Mouse (Mus musculus) CH12.LX (cell line): ENCODE data around the gene Rnf115. TPM values are rescaled to one million over a fixed set of nuclear protein-coding genes. Genes with fewer than 3 reads are reported as not detected.

ENCODE experiments used
- DNase-seq: peaks from one replicate; pipeline ENCODE4 v3.0.0-alpha.2; 2013; ENCODE audit errors: extremely low read depth
- H3K27ac ChIP-seq: 2 replicates; pipeline ENCODE4 v1.5.1; 2012; ENCODE audit warnings: low read depth, mild to moderate bottlenecking, control low read depth, moderate library complexity; ENCODE audit not compliant: insufficient read depth
- H3K27me3 ChIP-seq: replicated peaks from 2 replicates; pipeline ENCODE3; 2012; ENCODE audit warnings: inconsistent platforms
- H3K36me3 ChIP-seq, 2 experiments: replicated peaks in 1 of 2; 2 replicates each; pipeline versions ENCODE3 to v1.6.1; 2012; ENCODE audit warnings: inconsistent platforms in 1 of 2, low read length in 1 of 2, mild to moderate bottlenecking in 1 of 2, mixed read lengths in 1 of 2, moderate library complexity in 1 of 2; ENCODE audit not compliant: control insufficient read depth in 1 of 2, insufficient read depth in 1 of 2
- H3K4me1 ChIP-seq, 2 experiments: 2 replicates each; pipeline ENCODE4 v1.6.1; 2012; ENCODE audit warnings: inconsistent platforms in 1 of 2, moderate library complexity in 1 of 2; ENCODE audit not compliant: insufficient read depth in 2 of 2, control insufficient read depth in 1 of 2
- H3K4me2 ChIP-seq: 2 replicates; pipeline ENCODE4 v1.6.1; 2012; ENCODE audit warnings: low read depth, mild to moderate bottlenecking, control low read depth; ENCODE audit not compliant: poor library complexity, insufficient read depth, severe bottlenecking
- H3K4me3 ChIP-seq, 3 experiments: fragments of 150-350 bp in 1 of 3; sonication (generic) in 1 of 3; replicated peaks in 1 of 3; 2 replicates each; pipeline versions ENCODE3 to v1.5.1; 2011 to 2012; ENCODE audit warnings: low read depth in 2 of 3, low read length in 2 of 3, mild to moderate bottlenecking in 2 of 3, moderate library complexity in 2 of 3, control low read depth in 1 of 3, improper control_type of control experiment in 1 of 3, inconsistent platforms in 1 of 3, mixed read lengths in 1 of 3; ENCODE audit not compliant: poor library complexity in 1 of 3
- H3K79me2 ChIP-seq: replicated peaks from 2 replicates; pipeline ENCODE4 v1.6.1; 2012; ENCODE audit warnings: mild to moderate bottlenecking, moderate library complexity; ENCODE audit not compliant: control insufficient read depth, poor library complexity, insufficient read depth, severe bottlenecking; ENCODE audit errors: extremely low read depth
- H3K9ac ChIP-seq: 2 replicates; pipeline ENCODE4 v1.6.1; 2012; ENCODE audit warnings: low read depth, mild to moderate bottlenecking, control low read depth, moderate library complexity; ENCODE audit not compliant: insufficient read depth
- H3K9me3 ChIP-seq: replicated peaks from 2 replicates; pipeline ENCODE3; 2012; ENCODE audit warnings: low read length, inconsistent platforms, mixed read lengths
- ELF1 ChIP-seq: IDR thresholded peaks from 2 replicates; pipeline ENCODE4 v1.6.1; 2014; ENCODE audit warnings: low read depth, mild to moderate bottlenecking, inconsistent platforms, low read length, improper control_type of control experiment
- GABPA ChIP-seq: IDR thresholded peaks from 2 replicates; pipeline ENCODE4 v1.6.1; 2012; ENCODE audit warnings: low read depth, low read length, improper control_type of control experiment, inconsistent platforms; ENCODE audit not compliant: insufficient replicate concordance
- HCFC1 ChIP-seq: IDR thresholded peaks from 2 replicates; pipeline ENCODE4 v1.6.1; 2012; ENCODE audit warnings: low read depth, mild to moderate bottlenecking, inconsistent platforms, low read length, improper control_type of control experiment
- MAFK ChIP-seq: IDR thresholded peaks from 2 replicates; pipeline ENCODE4 v1.6.1; 2011; ENCODE audit warnings: low read length, improper control_type of control experiment; ENCODE audit not compliant: insufficient replicate concordance
- MAZ ChIP-seq: IDR thresholded peaks from 2 replicates; pipeline ENCODE4 v1.6.1; 2012; ENCODE audit warnings: low read depth, mild to moderate bottlenecking, inconsistent platforms, low read length, improper control_type of control experiment, moderate library complexity
- MEF2A ChIP-seq: IDR thresholded peaks from 2 replicates; pipeline ENCODE4 v1.6.1; 2014; ENCODE audit warnings: low read depth, mild to moderate bottlenecking, inconsistent platforms, low read length, improper control_type of control experiment, borderline replicate concordance
- NELFE ChIP-seq: IDR thresholded peaks from 2 replicates; pipeline ENCODE4 v1.6.1; 2011; ENCODE audit warnings: low read depth, low read length, improper control_type of control experiment
- NRF1 ChIP-seq: IDR thresholded peaks from 2 replicates; pipeline ENCODE4 v1.6.1; 2014; ENCODE audit warnings: low read depth, mild to moderate bottlenecking, inconsistent platforms, low read length, improper control_type of control experiment, moderate library complexity
- POLR2A ChIP-seq: IDR thresholded peaks from 2 replicates; pipeline ENCODE4 v1.6.1; 2011; ENCODE audit warnings: low read depth, mild to moderate bottlenecking, improper control_type of control experiment, low read length
- POLR2AphosphoS2 ChIP-seq: IDR thresholded peaks from 2 replicates; pipeline ENCODE4 v1.6.1; 2011; ENCODE audit warnings: low read depth, low read length, improper control_type of control experiment
- RAD21 ChIP-seq: IDR thresholded peaks from 2 replicates; pipeline ENCODE4 v1.6.1; 2011; ENCODE audit warnings: low read depth, mild to moderate bottlenecking, low read length, improper control_type of control experiment, moderate library complexity
- SMC3 ChIP-seq: IDR thresholded peaks from 2 replicates; pipeline ENCODE4 v1.6.1; 2011; ENCODE audit warnings: low read depth, low read length, improper control_type of control experiment
- TBP ChIP-seq: conservative IDR thresholded peaks from 2 replicates; pipeline ENCODE4 v1.6.1; 2011; ENCODE audit warnings: low read depth, low read length, improper control_type of control experiment
- ZNF384 ChIP-seq: IDR thresholded peaks from 2 replicates; pipeline ENCODE4 v1.6.1; 2012; ENCODE audit warnings: low read depth, low read length, improper control_type of control experiment, inconsistent platforms
- dilution Hi-C: fragments of 300-500 bp; cut with MboI; formaldehyde crosslinking; loops from 2 replicates; pipeline ENCODE4 v1.14.3; 2020; ENCODE audit warnings: low sequenced_read_pairs; ENCODE audit not compliant: extremely low pct_unique_long_range_greater_than_20kb, extremely low pct_ligation_motif_present
- in situ Hi-C: fragments of 300-500 bp; cut with MboI; formaldehyde crosslinking; loops from 3 replicates; pipeline ENCODE4 v1.14.3; 2019; ENCODE audit warnings: low sequenced_read_pairs, low pct_ligation_motif_present, low pct_unique_long_range_greater_than_20kb, mixed read lengths
- polyA plus RNA-seq: library from polyadenylated mRNA; unstranded; fragments of >175 nt; gene quantifications from 2 replicates; pipeline ENCODE4 v1.2.1, GENCODE M21; 2012; ENCODE audit warnings: low read depth; ENCODE audit not compliant: insufficient read length
- total RNA-seq, 2 experiments: library from RNA; depleted of rRNA; stranded (reverse); fragments of 300-350 nt in 1 of 2; fragments of >200 nt in 1 of 2; gene quantifications; 2 replicates each; pipeline ENCODE4 v1.2.3; 2012 to 2014

Rnf115 gene
- total and polyA plus RNA-seq, 3 experiments: 25.8 to 79.3 (median 64.7) TPM

- TF ChIP-seq POLR2AphosphoS2 (no peak), MEF2A (peak; percentile 80), ZNF384 (no peak), POLR2A (no peak)
Observed at GRCm38 (mm10) chr3:96683496-96683895, 44.0 kb upstream of the Rnf115 start (continued).

- H3K4me1 ChIP-seq: peaks cover 39 to 66% of the 10 kb centered on the region in 2 experiments
- H3K9ac ChIP-seq: peak overlapping the region; percentile 1; the same call in 1 of the 2 replicates
- peak overlapping the region in 1 of 3 experiments; percentile 5 for H3K4me3 ChIP-seq
- TF ChIP-seq NRF1 (no peak), MAFK (no peak), GABPA (no peak), RAD21 (no peak), TBP (no peak), POLR2AphosphoS2 (no peak), NELFE (no peak)
- in situ Hi-C loops (no loop called here), dilution Hi-C loops (no loop called here)
- peak overlapping the region; percentile 76; the same call in 1 of the 2 replicates for H3K4me2 ChIP-seq
- no peaks in the 10 kb centered on the region for H3K27me3 ChIP-seq
- DNase-seq: no peak
- peaks cover 4 to 5% of the 10 kb centered on the region in 2 experiments for H3K36me3 ChIP-seq
- H3K27ac ChIP-seq: no peak overlapping the region; the same call in 1 of the 2 replicates
- H3K79me2 ChIP-seq: no peaks in the 10 kb centered on the region
- H3K9me3 ChIP-seq: no peaks in the 10 kb centered on the region
Observed at GRCm38 (mm10) chr3:96684151-96684821, 43.2 kb upstream of the Rnf115 start.

- in situ Hi-C loops: no loop called here
- dilution Hi-C loops: no loop called here
- H3K27ac ChIP-seq: no peak overlapping the region
- no peaks in the 10 kb centered on the region for H3K27me3 ChIP-seq
- no peaks in the 10 kb centered on the region for H3K79me2 ChIP-seq
- no peak for DNase-seq
- TF ChIP-seq ELF1 (no peak), HCFC1 (no peak), MAZ (no peak), SMC3 (no peak)
- no peak overlapping the region for H3K4me2 ChIP-seq
- no peak overlapping the region for H3K4me3 ChIP-seq
- H3K36me3 ChIP-seq: peaks cover 5% of the 10 kb centered on the region in 2 experiments
- no peak overlapping the region for H3K9ac ChIP-seq
- no peaks in the 10 kb centered on the region for H3K9me3 ChIP-seq
- peaks cover 34 to 64% of the 10 kb centered on the region in 2 experiments for H3K4me1 ChIP-seq
Observed at GRCm38 (mm10) chr3:96684822-96685156, 42.7 kb upstream of the Rnf115 start.
